Mouse (Mus musculus): ENCODE data around the gene Ripor3.

- TF ChIP-seq CTCF (IDR thresholded peaks at IDR 0.05; ENCODE audit: control insufficient read depth, insufficient read depth, low read length) (no peak), POLR2A (IDR thresholded peaks at IDR 0.05; ENCODE audit: borderline replicate concordance, control insufficient read depth, low read depth, low read length) (no peak)
These were observed 21.4 kb upstream of the Ripor3 start for GRCm38 (mm10) chr2:168031842-168032241.
